Mouse (Mus musculus) MEL (cell line): Measurements from ENCODE around the gene Syt6. TPM values are rescaled to one million over a fixed set of nuclear protein-coding genes. Genes with fewer than 3 reads are reported as not detected.

Experiments
- DNase-seq: peaks from one replicate; pipeline ENCODE4 v3.0.0; 2011; ENCODE audit warnings: low read depth, low spot score
- H3K27ac ChIP-seq: 2 replicates; pipeline ENCODE4 v1.5.1; 2012; ENCODE audit warnings: low read depth, mild to moderate bottlenecking, control low read depth, low read length, moderate library complexity; ENCODE audit not compliant: control insufficient read depth
- H3K27me3 ChIP-seq, 2 experiments: fragments of 150-350 bp in 1 of 2; sonication (generic) in 1 of 2; 2 replicates each; pipeline ENCODE4 v1.6.1; 2012; ENCODE audit warnings: low read length in 2 of 2, mild to moderate bottlenecking in 2 of 2, improper control_type of control experiment in 1 of 2, moderate library complexity in 1 of 2; ENCODE audit not compliant: insufficient read depth in 2 of 2, control insufficient read depth in 1 of 2
- H3K36me3 ChIP-seq, 2 experiments: 2 replicates each; pipeline ENCODE4 v1.6.1; 2012 to 2014; ENCODE audit warnings: low read length in 2 of 2, improper control_type of control experiment in 1 of 2, inconsistent platforms in 1 of 2, mild to moderate bottlenecking in 1 of 2; ENCODE audit not compliant: insufficient read depth in 2 of 2, control insufficient read depth in 1 of 2
- H3K4me1 ChIP-seq, 2 experiments: fragments of 150-350 bp in 1 of 2; sonication (generic) in 1 of 2; 2 replicates each; pipeline ENCODE4 v1.6.1; 2012; ENCODE audit warnings: low read length in 2 of 2, improper control_type of control experiment in 1 of 2, mild to moderate bottlenecking in 1 of 2; ENCODE audit not compliant: insufficient read depth in 2 of 2, control insufficient read depth in 1 of 2
- H3K4me3 ChIP-seq, 2 experiments: fragments of 150-350 bp in 1 of 2; sonication (generic) in 1 of 2; 2 replicates each; pipeline ENCODE4 v1.5.1; 2012; ENCODE audit warnings: low read depth in 2 of 2, low read length in 2 of 2, mild to moderate bottlenecking in 2 of 2, moderate library complexity in 2 of 2, control low read depth in 1 of 2, improper control_type of control experiment in 1 of 2; ENCODE audit not compliant: control insufficient read depth in 1 of 2, insufficient read depth in 1 of 2
- H3K79me2 ChIP-seq: 2 replicates; pipeline ENCODE4 v1.6.1; 2012; ENCODE audit warnings: mild to moderate bottlenecking, low read length, moderate library complexity; ENCODE audit not compliant: control insufficient read depth, poor library complexity, insufficient read depth
- H3K9ac ChIP-seq: 2 replicates; pipeline ENCODE4 v1.6.1; 2012; ENCODE audit warnings: low read depth, mild to moderate bottlenecking, control low read depth, low read length, moderate library complexity; ENCODE audit not compliant: control insufficient read depth, poor library complexity, severe bottlenecking
- H3K9me3 ChIP-seq: fragments of 150-350 bp; sonication (generic); replicated peaks from 2 replicates; pipeline ENCODE4 v1.6.1; 2012; ENCODE audit warnings: mild to moderate bottlenecking, low read length, improper control_type of control experiment, moderate library complexity; ENCODE audit not compliant: insufficient read depth
- CHD1 ChIP-seq: IDR thresholded peaks from 2 replicates; pipeline ENCODE4 v1.6.1; 2012; ENCODE audit warnings: low read depth, mild to moderate bottlenecking, inconsistent platforms, low read length, improper control_type of control experiment
- CHD2 ChIP-seq: IDR thresholded peaks from 2 replicates; pipeline ENCODE4 v1.6.1; 2011; ENCODE audit warnings: low read length, improper control_type of control experiment
- E2F4 ChIP-seq: IDR thresholded peaks from 2 replicates; pipeline ENCODE4 v1.6.1; 2011; ENCODE audit warnings: low read depth, low read length, improper control_type of control experiment, borderline replicate concordance
- ETS1 ChIP-seq: IDR thresholded peaks from 2 replicates; pipeline ENCODE4 v1.6.1; 2012; ENCODE audit warnings: low read depth, mild to moderate bottlenecking, inconsistent platforms, low read length, improper control_type of control experiment, moderate library complexity
- HCFC1 ChIP-seq: IDR thresholded peaks from 2 replicates; pipeline ENCODE4 v1.6.1; 2012; ENCODE audit warnings: low read depth, mild to moderate bottlenecking, inconsistent platforms, low read length, improper control_type of control experiment, moderate library complexity
- MAFK ChIP-seq: IDR thresholded peaks from 2 replicates; pipeline ENCODE4 v1.6.1; 2011; ENCODE audit warnings: low read depth, mild to moderate bottlenecking, low read length, improper control_type of control experiment, borderline replicate concordance
- MYB ChIP-seq: IDR thresholded peaks from 2 replicates; pipeline ENCODE4 v1.6.1; 2011; ENCODE audit warnings: mild to moderate bottlenecking, low read depth, low read length, improper control_type of control experiment
- MYC ChIP-seq: IDR thresholded peaks from 2 replicates; pipeline ENCODE4 v1.6.1; 2011; ENCODE audit warnings: low read depth, mild to moderate bottlenecking, low read length, improper control_type of control experiment, moderate library complexity
- POLR2AphosphoS2 ChIP-seq: IDR thresholded peaks from 2 replicates; pipeline ENCODE4 v1.6.1; 2011; ENCODE audit warnings: low read length, improper control_type of control experiment
- POLR2AphosphoS5 ChIP-seq: IDR thresholded peaks from 2 replicates; pipeline ENCODE4 v1.6.1; 2012; ENCODE audit warnings: low read depth, borderline replicate concordance, mild to moderate bottlenecking, inconsistent platforms, low read length, moderate library complexity, mixed read lengths
- TAL1 ChIP-seq: IDR thresholded peaks from 2 replicates; pipeline ENCODE4 v1.6.1; 2012; ENCODE audit warnings: mild to moderate bottlenecking, inconsistent platforms, low read length, moderate library complexity, mixed read lengths
- USF2 ChIP-seq, 2 experiments: IDR thresholded peaks; 2 replicates each; pipeline ENCODE4 v1.6.1; 2011 to 2012; ENCODE audit warnings: improper control_type of control experiment in 2 of 2, low read length in 2 of 2, borderline replicate concordance in 1 of 2, inconsistent platforms in 1 of 2, low read depth in 1 of 2, mild to moderate bottlenecking in 1 of 2; ENCODE audit not compliant: insufficient read depth in 1 of 2
- ZC3H11A ChIP-seq: IDR thresholded peaks from 2 replicates; pipeline ENCODE4 v1.6.1; 2012; ENCODE audit warnings: low read depth, mild to moderate bottlenecking, inconsistent platforms, low read length, improper control_type of control experiment
- ZKSCAN1 ChIP-seq: IDR thresholded peaks from 2 replicates; pipeline ENCODE4 v1.6.1; 2012; ENCODE audit warnings: low read depth, mild to moderate bottlenecking, inconsistent platforms, low read length, improper control_type of control experiment, moderate library complexity
- ZMIZ1 ChIP-seq: IDR thresholded peaks from 2 replicates; pipeline ENCODE4 v1.6.1; 2012; ENCODE audit warnings: low read depth, mild to moderate bottlenecking, inconsistent platforms, low read length, improper control_type of control experiment, moderate library complexity
- ZNF384 ChIP-seq: IDR thresholded peaks from 2 replicates; pipeline ENCODE4 v1.6.1; 2012; ENCODE audit warnings: low read depth, mild to moderate bottlenecking, inconsistent platforms, low read length, improper control_type of control experiment
- polyA plus RNA-seq, 2 experiments: library from polyadenylated mRNA; stranded (reverse) in 1 of 2; unstranded in 1 of 2; fragments of >175 nt in 1 of 2; fragments of >200 nt in 1 of 2; gene quantifications; 2 replicates each; pipeline versions ENCODE4 v1.2.1 to v1.2.4; 2012; ENCODE audit warnings: low replicate concordance in 2 of 2, low read depth in 1 of 2; ENCODE audit not compliant: insufficient read length in 2 of 2, insufficient read depth in 1 of 2, missing spikeins in 1 of 2
- total RNA-seq: library from RNA; depleted of rRNA; stranded (reverse); fragments of 300-350 nt; gene quantifications from 2 replicates; pipeline ENCODE4 v1.2.3, GENCODE M21; 2012

Syt6 gene
- total and polyA plus RNA-seq, 3 experiments: 0.04 TPM; not detected in 2

DNA sequence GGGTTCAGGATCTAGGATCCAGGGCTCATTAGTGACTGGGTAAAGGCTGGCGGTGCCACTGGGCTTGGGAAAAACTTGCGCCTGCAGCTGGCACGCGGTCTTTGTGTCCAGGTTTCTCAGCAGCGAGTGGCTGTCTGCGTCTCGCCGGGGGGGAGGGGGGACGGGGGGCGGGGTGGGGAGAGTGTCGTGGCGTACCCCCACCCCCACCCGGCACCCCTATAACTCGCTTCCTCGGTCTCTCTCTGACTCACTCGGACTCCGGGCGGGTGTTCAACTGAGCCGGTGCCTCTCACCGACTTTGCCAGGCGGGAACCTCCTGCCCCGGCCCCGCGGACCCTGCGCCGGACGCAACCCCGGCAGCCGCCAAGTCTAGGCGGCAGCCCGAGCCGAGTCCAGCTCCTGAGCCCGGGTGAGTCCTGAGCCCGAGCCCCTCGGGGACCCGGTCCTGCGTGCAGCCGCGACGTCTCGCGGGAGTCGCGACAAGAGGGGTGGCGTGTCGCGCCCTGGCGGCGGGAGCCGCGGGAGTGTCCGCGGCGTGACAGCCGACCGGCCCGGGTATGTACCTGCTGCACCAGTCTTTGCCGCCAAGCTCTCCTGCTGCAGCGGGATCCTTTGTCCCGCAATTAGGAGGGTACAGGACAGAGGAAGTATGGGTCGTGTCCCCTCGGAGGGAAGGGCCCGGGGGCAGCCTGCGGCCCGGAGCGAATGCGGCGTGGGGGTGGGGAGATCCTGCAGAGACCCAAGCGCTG, 1.0 kb downstream of the Syt6 start:
- no peak overlapping the region for H3K9ac ChIP-seq
- no peak for DNase-seq
- H3K27me3 ChIP-seq: no peaks in the 10 kb centered on the region; a peak in 1 of 4 replicates
- H3K9me3 ChIP-seq: no peaks in the 10 kb centered on the region
- H3K27ac ChIP-seq: no peak overlapping the region
- no peak for TF ChIP-seq POLR2AphosphoS5
- no peak for TF ChIP-seq HCFC1
- TF ChIP-seq MAFK: no peak
- no peak for TF ChIP-seq ETS1
- no peak for TF ChIP-seq TAL1
- TF ChIP-seq ZC3H11A: no peak
- TF ChIP-seq CHD1: no peak
- no peak for TF ChIP-seq ZNF384
- TF ChIP-seq, all 39 proteins: peak for 0
- no peak overlapping the region for H3K4me3 ChIP-seq
- H3K79me2 ChIP-seq: no peaks in the 10 kb centered on the region
- H3K36me3 ChIP-seq: no peaks in the 10 kb centered on the region
- no peaks in the 10 kb centered on the region for H3K4me1 ChIP-seq

DNA sequence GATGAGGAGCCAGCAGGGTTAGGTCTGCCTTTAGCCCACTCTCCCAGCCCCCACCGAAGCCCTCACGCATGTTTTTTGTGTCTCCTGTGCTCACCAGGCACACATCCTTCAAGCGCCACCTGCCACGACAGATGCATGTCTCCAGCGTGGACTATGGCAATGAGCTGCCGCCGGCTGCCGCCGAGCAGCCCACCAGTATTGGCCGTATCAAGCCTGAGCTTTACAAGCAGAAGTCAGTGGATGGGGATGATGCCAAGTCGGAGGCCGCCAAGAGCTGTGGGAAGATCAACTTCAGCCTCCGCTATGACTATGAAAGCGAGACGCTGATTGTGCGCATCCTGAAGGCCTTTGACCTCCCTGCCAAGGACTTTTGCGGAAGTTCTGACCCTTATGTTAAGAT, 12.1 kb downstream of the Syt6 start:
- Histone ChIP-seq H3K27ac (no peak overlapping the region), H3K9me3 (no peaks in the 10 kb centered on the region), H3K27me3 (no peaks in the 10 kb centered on the region; a peak in 1 of 4 replicates), H3K4me1 (no peaks in the 10 kb centered on the region), H3K79me2 (no peaks in the 10 kb centered on the region), H3K36me3 (no peaks in the 10 kb centered on the region), H3K9ac (no peak overlapping the region), H3K4me3 (no peak overlapping the region)
- no peak for DNase-seq
- TF ChIP-seq ZC3H11A (no peak), CHD2 (no peak), ZMIZ1 (no peak), ZKSCAN1 (no peak), USF2 (IDR thresholded peaks at IDR 0.05; ENCODE audit: borderline replicate concordance in 1 of 2, insufficient read depth in 1 of 2, low read depth in 1 of 2, low read length in 2 of 2) (no peak), MYC (no peak), POLR2AphosphoS2 (no peak), E2F4 (no peak), MYB (no peak)
